28 mouse cellular contexts compared by ENCODE assay signal in the genomic region with DNA sequence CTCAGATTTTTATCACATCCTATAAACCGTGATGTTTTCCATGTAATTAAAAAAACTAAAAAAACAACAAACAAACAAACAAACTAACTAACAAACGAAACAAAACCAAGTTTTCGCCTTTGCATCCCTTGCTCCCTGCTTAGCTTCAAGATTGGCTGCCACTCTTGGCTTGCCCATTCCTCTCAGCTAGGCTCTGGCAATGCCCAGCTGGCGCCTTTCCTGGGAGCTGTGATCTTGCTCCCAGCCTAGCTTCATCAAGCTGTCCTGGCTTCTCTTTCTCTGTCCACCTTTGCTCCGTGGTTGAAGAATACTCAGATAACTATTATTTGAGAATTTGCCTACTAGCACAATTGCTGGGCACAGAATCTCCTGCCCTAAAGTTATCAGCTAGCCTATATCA. TPM values are rescaled to one million over a fixed set of nuclear protein-coding genes. Genes with fewer than 3 reads are reported as not detected.
"Had no signal": no experiment of that assay in that cellular context is flagged by ENCODE, and none has a peak within 500 bp of the region (broad histone marks: within the 10 kb centered on the region; RNA-seq: fewer than 3 reads in every experiment).

No protein-coding gene starts in this region.

- ATAC-seq: hindbrain, postnatal 0 days; intestine, embryonic 16.5 days; liver, embryonic 12.5 days had no signal

- DNase-seq: gastrocnemius, postnatal 14 days; gastrocnemius, postnatal 36 days; heart, adult 18-20 months; kidney, adult 11 months; kidney, adult 2 months; kidney, adult 9 months; kidney, postnatal 14 days; kidney, postnatal 36 days; layer of hippocampus, adult 9-11 months; layer of hippocampus, postnatal 36 days; lung, adult 18-20 months had no signal

RNA-seq across cellular contexts. Expression of gene Olfr591, which starts 8.4 kb away (rescaled TPM):
- total RNA-seq: gastrocnemius, adult 18-20 months; gastrocnemius, adult 8-10 months; gastrocnemius, postnatal 14 days; gastrocnemius, postnatal 36 days; heart, adult 18-20 months; heart, adult 8-10 months; heart, postnatal 10 days; heart, postnatal 25 days; hematopoietic stem cell, adult 5-6 weeks; hindbrain, postnatal 0 days; layer of hippocampus, adult 18-20 months; layer of hippocampus, adult 8-10 months; layer of hippocampus, postnatal 14 days; layer of hippocampus, postnatal 36 days; left cerebral cortex, adult 18-20 months; left cerebral cortex, adult 8-10 months; left cerebral cortex, postnatal 14 days; left cerebral cortex, postnatal 36 days; liver, adult 2 months had no signal

RNA-seq across cellular contexts. Expression of gene Olfr589, which starts 13.5 kb away (rescaled TPM):
- total RNA-seq: gastrocnemius, adult 18-20 months; gastrocnemius, adult 8-10 months; gastrocnemius, postnatal 14 days; gastrocnemius, postnatal 36 days; heart, adult 18-20 months; heart, adult 8-10 months; heart, postnatal 10 days; heart, postnatal 25 days; hematopoietic stem cell, adult 5-6 weeks; hindbrain, postnatal 0 days; layer of hippocampus, adult 18-20 months; layer of hippocampus, adult 8-10 months; layer of hippocampus, postnatal 14 days; layer of hippocampus, postnatal 36 days; left cerebral cortex, adult 18-20 months; left cerebral cortex, adult 8-10 months; left cerebral cortex, postnatal 14 days; left cerebral cortex, postnatal 36 days; liver, adult 2 months had no signal

RNA-seq across cellular contexts. Expression of gene Olfr592, which starts 14.9 kb away (rescaled TPM):
- total RNA-seq: gastrocnemius, adult 18-20 months; gastrocnemius, adult 8-10 months; gastrocnemius, postnatal 14 days; gastrocnemius, postnatal 36 days; heart, adult 18-20 months; heart, adult 8-10 months; heart, postnatal 10 days; heart, postnatal 25 days; hematopoietic stem cell, adult 5-6 weeks; hindbrain, postnatal 0 days; layer of hippocampus, adult 18-20 months; layer of hippocampus, adult 8-10 months; layer of hippocampus, postnatal 14 days; layer of hippocampus, postnatal 36 days; left cerebral cortex, adult 18-20 months; left cerebral cortex, adult 8-10 months; left cerebral cortex, postnatal 14 days; left cerebral cortex, postnatal 36 days; liver, adult 2 months had no signal

RNA-seq across cellular contexts. Expression of gene Olfr588-ps1, which starts 29.0 kb away (rescaled TPM):
- total RNA-seq: gastrocnemius, adult 18-20 months; gastrocnemius, adult 8-10 months; gastrocnemius, postnatal 14 days; gastrocnemius, postnatal 36 days; heart, adult 18-20 months; heart, adult 8-10 months; heart, postnatal 10 days; heart, postnatal 25 days; hematopoietic stem cell, adult 5-6 weeks; hindbrain, postnatal 0 days; layer of hippocampus, adult 18-20 months; layer of hippocampus, adult 8-10 months; layer of hippocampus, postnatal 14 days; layer of hippocampus, postnatal 36 days; left cerebral cortex, adult 18-20 months; left cerebral cortex, adult 8-10 months; left cerebral cortex, postnatal 14 days; left cerebral cortex, postnatal 36 days; liver, adult 2 months had no signal

RNA-seq across cellular contexts. Expression of gene Olfr593, which starts 42.0 kb away (rescaled TPM):
- total RNA-seq: gastrocnemius, adult 18-20 months; gastrocnemius, adult 8-10 months; gastrocnemius, postnatal 14 days; gastrocnemius, postnatal 36 days; heart, adult 18-20 months; heart, adult 8-10 months; heart, postnatal 10 days; heart, postnatal 25 days; hematopoietic stem cell, adult 5-6 weeks; hindbrain, postnatal 0 days; layer of hippocampus, adult 18-20 months; layer of hippocampus, adult 8-10 months; layer of hippocampus, postnatal 14 days; layer of hippocampus, postnatal 36 days; left cerebral cortex, adult 18-20 months; left cerebral cortex, adult 8-10 months; left cerebral cortex, postnatal 14 days; left cerebral cortex, postnatal 36 days; liver, adult 2 months had no signal
